Mouse (Mus musculus) G1E (cell line): ENCODE data around the gene Fam20c. TPM values are rescaled to one million over a fixed set of nuclear protein-coding genes. Genes with fewer than 3 reads are reported as not detected.
A peak's percentile ranks its signal among the peaks of the same experiment; 100 is the strongest.

ENCODE experiments used
- ATAC-seq: 2 replicates; pipeline ENCODE4 v1.8.0; 2016; ENCODE audit warnings: mild to moderate bottlenecking; ENCODE audit not compliant: insufficient number of reproducible peaks, poor library complexity, low FRiP score, severe bottlenecking; ENCODE audit errors: extremely low read depth
- DNase-seq: peaks from one replicate; pipeline ENCODE4 v3.0.0; 2012; ENCODE audit warnings: low spot score
- H3K27me3 ChIP-seq: 2 replicates; pipeline ENCODE4 v1.6.1; 2012; ENCODE audit warnings: mild to moderate bottlenecking, low read length, inconsistent platforms; ENCODE audit not compliant: insufficient read depth
- H3K36me3 ChIP-seq: replicated peaks from 2 replicates; pipeline ENCODE3; 2012; ENCODE audit warnings: mild to moderate bottlenecking, inconsistent platforms
- H3K4me1 ChIP-seq: 2 replicates; pipeline ENCODE4 v1.6.1; 2012; ENCODE audit warnings: low read depth, low read length, inconsistent platforms, mixed read lengths; ENCODE audit not compliant: insufficient read depth
- H3K4me3 ChIP-seq: 2 replicates; pipeline ENCODE4 v1.5.1; 2012; ENCODE audit warnings: low read depth, mild to moderate bottlenecking, inconsistent platforms, low read length, moderate library complexity, mixed read lengths
- H3K9me3 ChIP-seq: replicated peaks from 2 replicates; pipeline ENCODE4 v1.6.1; 2012; ENCODE audit warnings: inconsistent platforms
- CTCF ChIP-seq: IDR thresholded peaks from 2 replicates; pipeline ENCODE4 v1.5.1; 2012; ENCODE audit warnings: low read depth, low read length, inconsistent platforms, mixed read lengths
- GATA1 ChIP-seq: IDR thresholded peaks from 2 replicates; pipeline ENCODE4 v1.6.1; 2012; ENCODE audit warnings: borderline replicate concordance, low read length, inconsistent platforms, mixed read lengths
- GATA2 ChIP-seq: IDR thresholded peaks from 2 replicates; pipeline ENCODE4 v1.6.1; 2012; ENCODE audit warnings: low read depth, low read length, inconsistent platforms, borderline replicate concordance
- POLR2AphosphoS5 ChIP-seq: IDR thresholded peaks from 2 replicates; pipeline ENCODE4 v1.6.1; 2012; ENCODE audit warnings: low read depth, low read length, inconsistent platforms; ENCODE audit not compliant: insufficient replicate concordance
- TAL1 ChIP-seq: conservative IDR thresholded peaks from 2 replicates; pipeline ENCODE4 v1.6.1; 2012; ENCODE audit warnings: low read depth, low read length, inconsistent platforms, mixed read lengths
- polyA plus RNA-seq: library from polyadenylated mRNA; stranded (reverse); fragments of >175 nt; gene quantifications from 2 replicates; pipeline ENCODE4 v1.2.3, GENCODE M21; 2012
- total RNA-seq, 2 experiments: library from RNA; stranded (forward) in 1 of 2; stranded (reverse) in 1 of 2; fragments of 200-1000 nt in 1 of 2; fragments of >200 nt in 1 of 2; fragmentation: Nextera tagmentation in 1 of 2; gene quantifications; 2 replicates each; pipeline ENCODE4 v1.2.3; 2014 to 2017

Fam20c gene
- total and polyA plus RNA-seq, 3 experiments: 0.11 TPM; not detected in 2

GRCm38 (mm10) chr5:138848102-138848501, 93.8 kb downstream of the Fam20c start:
- Histone ChIP-seq H3K4me3 (no peak overlapping the region), H3K36me3 (no peaks in the 10 kb centered on the region), H3K9me3 (no peaks in the 10 kb centered on the region), H3K27me3 (peaks cover 7% of the 10 kb centered on the region; the same call in 1 of the 2 replicates), H3K4me1 (0 out of 2 replicates have a peak, but pooled peaks cover 2% of the 10 kb centered on the region)
- ATAC-seq (peak; percentile 49; the same call in 1 of the 2 replicates), DNase-seq (peak; percentile 78)
- TF ChIP-seq TAL1 (no peak), CTCF (peak; percentile 93)

DNA sequence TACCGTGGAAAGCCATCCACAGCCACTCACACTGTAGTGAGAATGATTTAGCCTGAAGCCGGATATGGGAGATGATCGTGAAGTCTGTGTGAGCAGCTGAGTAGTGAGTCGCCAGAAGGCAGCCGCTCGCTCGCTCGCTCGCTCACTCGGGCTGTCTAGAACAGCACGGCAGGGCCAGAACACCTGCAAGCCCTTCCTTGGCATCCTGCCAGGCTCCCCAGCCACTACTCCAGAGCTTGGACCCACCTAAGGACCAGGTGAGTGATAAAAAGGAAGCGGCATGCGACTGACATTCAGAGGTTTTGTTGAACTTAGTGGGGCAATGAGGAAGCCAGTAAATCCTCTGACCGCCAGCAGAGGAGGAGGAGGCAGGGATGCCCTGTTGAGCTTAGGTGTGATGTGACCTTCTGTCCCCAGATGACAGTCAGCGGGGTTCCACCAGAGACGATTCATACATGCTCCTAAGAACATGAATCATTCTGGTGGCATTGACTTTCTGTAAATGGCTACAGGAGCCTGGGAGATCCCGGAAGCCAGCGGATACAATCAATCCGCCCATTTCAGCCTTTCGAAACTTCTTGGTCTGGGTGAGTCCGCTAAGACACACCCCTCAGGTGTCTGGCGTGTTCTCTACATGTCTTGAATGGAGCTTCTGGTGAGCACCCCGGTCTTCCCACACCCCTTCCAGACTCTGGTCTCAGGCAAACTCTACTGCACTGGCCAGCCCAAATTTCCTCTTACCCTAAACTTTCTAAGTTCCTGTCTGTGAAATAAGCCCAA, 95.6 kb downstream of the Fam20c start:
- Histone ChIP-seq H3K27me3 (peaks cover 7% of the 10 kb centered on the region; the same call in 1 of the 2 replicates), H3K4me1 (0 out of 2 replicates have a peak, but pooled peaks cover 2% of the 10 kb centered on the region), H3K9me3 (no peaks in the 10 kb centered on the region), H3K36me3 (no peaks in the 10 kb centered on the region), H3K4me3 (no peak overlapping the region)
- TF ChIP-seq TAL1 (no peak), GATA1 (no peak), POLR2AphosphoS5 (no peak), CTCF (no peak), GATA2 (no peak)
- ATAC-seq (no peak), DNase-seq (no peak)

GRCm38 (mm10) chr5:138850462-138850844, 96.1 kb downstream of the Fam20c start:
- no peak for ATAC-seq
- no peaks in the 10 kb centered on the region for H3K9me3 ChIP-seq

GRCm38 (mm10) chr5:138851296-138851780, 97.0 kb downstream of the Fam20c start:
- H3K36me3 ChIP-seq: no peaks in the 10 kb centered on the region
- H3K9me3 ChIP-seq: no peaks in the 10 kb centered on the region
- no peak overlapping the region for H3K4me3 ChIP-seq
- H3K27me3 ChIP-seq: 0 out of 2 replicates have a peak, but pooled peaks cover 2% of the 10 kb centered on the region
- no peak for ATAC-seq
- no peak for DNase-seq
- no peak for TF ChIP-seq POLR2AphosphoS5
- no peak for TF ChIP-seq GATA1
- no peak for TF ChIP-seq TAL1
- TF ChIP-seq CTCF: no peak
- TF ChIP-seq GATA2: no peak
- 0 out of 2 replicates have a peak, but pooled peaks cover 2% of the 10 kb centered on the region for H3K4me1 ChIP-seq

More at GRCm38 (mm10) chr5:138850462-138850844, 96.1 kb downstream of the Fam20c start:
- Histone ChIP-seq H3K4me3 (no peak overlapping the region), H3K4me1 (0 out of 2 replicates have a peak, but pooled peaks cover 2% of the 10 kb centered on the region), H3K36me3 (no peaks in the 10 kb centered on the region), H3K27me3 (peaks cover 7% of the 10 kb centered on the region; the same call in 1 of the 2 replicates)
- TF ChIP-seq POLR2AphosphoS5 (no peak), TAL1 (no peak), GATA2 (no peak), GATA1 (no peak), CTCF (no peak)
- no peak for DNase-seq

DNA sequence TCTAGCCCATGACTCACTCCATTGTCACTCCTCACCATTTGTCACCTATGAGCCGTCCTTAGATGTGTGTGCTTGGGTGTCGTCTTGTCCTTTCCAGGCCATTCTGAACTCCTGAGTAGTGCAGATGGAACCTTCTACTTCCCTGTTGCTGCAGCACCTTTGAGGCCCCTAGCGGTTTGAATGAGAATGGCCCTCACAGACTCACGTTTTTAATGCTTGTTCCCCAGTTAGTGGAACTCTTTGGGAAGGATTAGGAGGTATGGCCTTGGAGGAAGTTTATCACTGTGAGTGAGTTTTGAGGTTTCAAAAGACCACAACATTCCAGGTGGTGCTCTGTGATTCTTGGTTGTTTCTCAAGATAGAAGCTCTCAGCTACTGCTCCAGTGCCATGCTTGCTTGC, 97.8 kb downstream of the Fam20c start:
- Histone ChIP-seq H3K4me3 (no peak overlapping the region), H3K4me1 (0 out of 2 replicates have a peak, but pooled peaks cover 2% of the 10 kb centered on the region), H3K27me3 (0 out of 2 replicates have a peak, but pooled peaks cover 2% of the 10 kb centered on the region), H3K36me3 (no peaks in the 10 kb centered on the region), H3K9me3 (no peaks in the 10 kb centered on the region)
- DNase-seq: no peak
- ATAC-seq: no peak
- 0 out of 2 replicates have a peak, but pooled peaks have one; percentile 12 for TF ChIP-seq CTCF
- no peak for TF ChIP-seq GATA2
- no peak for TF ChIP-seq TAL1
- no peak for TF ChIP-seq GATA1

DNA sequence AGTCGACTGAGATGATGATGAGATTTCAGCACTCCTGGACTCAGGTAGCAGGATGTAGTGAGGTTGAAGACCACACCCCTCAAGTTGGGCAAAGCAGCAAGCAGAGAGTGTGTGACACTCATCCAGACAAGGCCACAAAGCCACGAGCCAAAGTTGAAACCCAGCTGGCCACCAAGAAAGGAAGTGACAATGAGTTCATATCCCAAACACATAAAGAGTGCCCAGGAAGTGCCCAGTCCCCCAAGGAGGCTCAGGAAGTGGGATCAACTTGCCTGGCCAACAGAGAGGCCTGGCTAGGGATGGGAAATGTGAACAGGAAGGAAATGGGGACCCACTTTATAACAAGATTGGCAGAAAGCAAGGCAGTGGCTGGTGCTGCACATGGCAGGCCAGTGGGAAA, 99.0 kb downstream of the Fam20c start:
- DNase-seq: no peak
- Histone ChIP-seq H3K4me3 (no peak overlapping the region), H3K27me3 (peaks cover 2% of the 10 kb centered on the region; the same call in 1 of the 2 replicates), H3K4me1 (no peaks in the 10 kb centered on the region), H3K9me3 (no peaks in the 10 kb centered on the region), H3K36me3 (no peaks in the 10 kb centered on the region)
- TF ChIP-seq POLR2AphosphoS5 (no peak), CTCF (no peak), GATA1 (no peak), GATA2 (no peak), TAL1 (no peak)
- ATAC-seq: no peak
